Mouse (Mus musculus) G1E (cell line): ENCODE data around the gene Nphs1. TPM values are rescaled to one million over a fixed set of nuclear protein-coding genes. Genes with fewer than 3 reads are reported as not detected.

ENCODE experiments used
- ATAC-seq: 2 replicates; pipeline ENCODE4 v1.8.0; 2016; ENCODE audit warnings: mild to moderate bottlenecking; ENCODE audit not compliant: insufficient number of reproducible peaks, poor library complexity, low FRiP score, severe bottlenecking; ENCODE audit errors: extremely low read depth
- DNase-seq: peaks from one replicate; pipeline ENCODE4 v3.0.0; 2012; ENCODE audit warnings: low spot score
- H3K27me3 ChIP-seq: 2 replicates; pipeline ENCODE4 v1.6.1; 2012; ENCODE audit warnings: mild to moderate bottlenecking, low read length, inconsistent platforms; ENCODE audit not compliant: insufficient read depth
- H3K36me3 ChIP-seq: replicated peaks from 2 replicates; pipeline ENCODE3; 2012; ENCODE audit warnings: mild to moderate bottlenecking, inconsistent platforms
- H3K4me1 ChIP-seq: 2 replicates; pipeline ENCODE4 v1.6.1; 2012; ENCODE audit warnings: low read depth, low read length, inconsistent platforms, mixed read lengths; ENCODE audit not compliant: insufficient read depth
- H3K4me3 ChIP-seq: 2 replicates; pipeline ENCODE4 v1.5.1; 2012; ENCODE audit warnings: low read depth, mild to moderate bottlenecking, inconsistent platforms, low read length, moderate library complexity, mixed read lengths
- H3K9me3 ChIP-seq: replicated peaks from 2 replicates; pipeline ENCODE4 v1.6.1; 2012; ENCODE audit warnings: inconsistent platforms
- CTCF ChIP-seq: IDR thresholded peaks from 2 replicates; pipeline ENCODE4 v1.5.1; 2012; ENCODE audit warnings: low read depth, low read length, inconsistent platforms, mixed read lengths
- GATA1 ChIP-seq: IDR thresholded peaks from 2 replicates; pipeline ENCODE4 v1.6.1; 2012; ENCODE audit warnings: borderline replicate concordance, low read length, inconsistent platforms, mixed read lengths
- GATA2 ChIP-seq: IDR thresholded peaks from 2 replicates; pipeline ENCODE4 v1.6.1; 2012; ENCODE audit warnings: low read depth, low read length, inconsistent platforms, borderline replicate concordance
- POLR2AphosphoS5 ChIP-seq: IDR thresholded peaks from 2 replicates; pipeline ENCODE4 v1.6.1; 2012; ENCODE audit warnings: low read depth, low read length, inconsistent platforms; ENCODE audit not compliant: insufficient replicate concordance
- TAL1 ChIP-seq: conservative IDR thresholded peaks from 2 replicates; pipeline ENCODE4 v1.6.1; 2012; ENCODE audit warnings: low read depth, low read length, inconsistent platforms, mixed read lengths
- polyA plus RNA-seq: library from polyadenylated mRNA; stranded (reverse); fragments of >175 nt; gene quantifications from 2 replicates; pipeline ENCODE4 v1.2.3, GENCODE M21; 2012
- total RNA-seq, 2 experiments: library from RNA; stranded (forward) in 1 of 2; stranded (reverse) in 1 of 2; fragments of 200-1000 nt in 1 of 2; fragments of >200 nt in 1 of 2; fragmentation: Nextera tagmentation in 1 of 2; gene quantifications; 2 replicates each; pipeline ENCODE4 v1.2.3; 2014 to 2017

The Nphs1 gene
- total and polyA plus RNA-seq, 3 experiments, result 0.11 TPM; not detected in 2

DNA sequence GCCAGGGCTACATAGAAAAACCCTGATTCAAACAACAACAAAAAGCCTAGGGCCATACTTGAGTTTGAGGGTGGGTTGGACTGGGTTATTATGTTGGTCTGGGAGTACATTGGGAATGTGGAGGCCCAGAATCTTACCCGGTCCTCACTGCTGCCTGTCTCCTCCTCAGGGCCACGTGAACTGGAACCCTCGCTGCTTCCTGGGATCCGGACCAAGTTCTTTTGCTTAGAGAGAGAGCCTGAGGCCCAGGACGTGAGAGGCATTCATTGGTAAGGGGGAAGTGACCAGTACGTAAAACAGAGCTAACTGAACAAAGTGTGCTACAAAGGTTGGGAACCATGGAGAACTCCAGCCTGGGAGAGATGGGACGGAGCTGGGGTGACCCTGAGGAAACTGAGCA lies 7.9 kb upstream of the Nphs1 start:
- no peaks in the 10 kb centered on the region for H3K36me3 ChIP-seq
- TF ChIP-seq GATA2 (no peak), CTCF (no peak), GATA1 (no peak), TAL1 (no peak), POLR2AphosphoS5 (no peak)
- DNase-seq (no peak), ATAC-seq (no peak)
- peaks cover 2% of the 10 kb centered on the region; the same call in 1 of the 2 replicates for H3K27me3 ChIP-seq
- H3K4me1 ChIP-seq, result no peaks in the 10 kb centered on the region
- H3K4me3 ChIP-seq, result no peak overlapping the region
- peaks cover 12% of the 10 kb centered on the region for H3K9me3 ChIP-seq

DNA sequence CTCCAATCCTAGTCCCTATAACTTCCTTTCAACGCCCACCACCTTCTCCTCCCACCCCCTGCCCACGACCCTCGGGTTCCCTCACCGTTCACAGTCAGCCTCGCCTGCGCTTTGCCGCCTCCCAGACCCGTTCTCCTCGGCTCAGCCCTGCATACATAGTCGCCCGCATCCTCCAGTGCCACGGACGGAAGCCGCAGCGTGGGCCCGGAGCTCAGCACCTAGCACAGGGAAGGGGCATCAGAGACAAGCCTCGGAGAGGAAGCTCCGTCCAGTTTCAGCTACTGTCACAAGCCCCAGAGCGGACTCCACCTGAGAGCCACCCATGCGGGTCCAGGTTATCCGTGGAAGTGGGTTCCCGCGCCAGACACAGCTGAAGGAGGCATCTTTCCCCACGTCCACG lies 4.8 kb upstream of the Nphs1 start:
- H3K36me3 ChIP-seq, result no peaks in the 10 kb centered on the region
- TF ChIP-seq CTCF, result no peak
- no peak for TF ChIP-seq GATA1
- TF ChIP-seq GATA2, result no peak
- H3K9me3 ChIP-seq, result no peaks in the 10 kb centered on the region
- no peak for ATAC-seq
- no peaks in the 10 kb centered on the region for H3K4me1 ChIP-seq
- DNase-seq, result no peak
- H3K27me3 ChIP-seq, result peaks cover 20% of the 10 kb centered on the region
- no peak overlapping the region for H3K4me3 ChIP-seq

DNA sequence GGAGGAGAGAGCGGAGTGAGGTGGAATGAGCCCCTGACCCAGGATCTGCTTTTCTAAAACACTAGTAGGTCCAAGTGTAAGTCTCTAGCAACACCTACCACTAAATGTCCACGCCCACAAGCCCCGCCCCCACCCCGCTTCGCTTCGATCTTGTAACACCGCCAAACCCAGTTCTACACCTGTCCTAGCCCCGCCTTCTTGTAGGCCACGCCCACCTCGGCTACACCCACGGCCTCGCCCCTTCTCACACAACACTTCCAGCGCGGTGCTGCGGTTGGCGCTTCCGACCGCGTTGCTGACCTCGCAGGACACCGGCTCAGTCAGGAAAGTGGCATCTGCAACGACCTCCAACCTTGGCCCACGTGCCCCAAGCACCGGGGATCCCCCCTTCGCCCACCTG lies 4.3 kb upstream of the Nphs1 start:
- no peak for DNase-seq
- H3K4me3 ChIP-seq, result no peak overlapping the region
- H3K4me1 ChIP-seq, result no peaks in the 10 kb centered on the region
- H3K9me3 ChIP-seq, result no peaks in the 10 kb centered on the region
- H3K36me3 ChIP-seq, result no peaks in the 10 kb centered on the region
- H3K27me3 ChIP-seq, result peaks cover 20% of the 10 kb centered on the region
- ATAC-seq, result no peak
- TF ChIP-seq CTCF (no peak), GATA1 (no peak), TAL1 (no peak), GATA2 (no peak), POLR2AphosphoS5 (no peak)

DNA sequence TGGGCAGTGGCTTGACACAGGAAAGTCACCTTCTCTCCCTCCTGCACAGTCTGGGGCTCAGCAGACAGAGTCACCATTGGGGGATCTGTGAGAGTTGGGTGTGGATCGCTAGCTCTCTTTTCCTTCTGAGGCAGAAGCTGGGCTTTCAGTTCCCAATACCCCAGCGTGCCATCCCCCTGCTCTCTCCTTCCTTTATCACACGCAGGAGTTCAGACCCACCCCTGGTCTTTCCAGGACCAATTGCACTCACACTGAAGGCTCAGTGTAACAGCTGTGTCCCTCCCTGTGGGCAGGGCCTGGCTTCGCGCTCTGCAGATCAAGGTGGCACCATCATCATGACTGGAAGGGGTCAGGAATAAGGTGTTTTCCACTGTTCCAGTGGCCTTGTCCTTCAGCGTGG lies 3.9 kb upstream of the Nphs1 start:
- DNase-seq (no peak), ATAC-seq (no peak)
- Histone ChIP-seq H3K4me1 (no peaks in the 10 kb centered on the region), H3K36me3 (no peaks in the 10 kb centered on the region), H3K27me3 (peaks cover 20% of the 10 kb centered on the region), H3K4me3 (no peak overlapping the region), H3K9me3 (no peaks in the 10 kb centered on the region)
- TF ChIP-seq GATA1 (no peak), POLR2AphosphoS5 (no peak), TAL1 (no peak), GATA2 (no peak)

DNA sequence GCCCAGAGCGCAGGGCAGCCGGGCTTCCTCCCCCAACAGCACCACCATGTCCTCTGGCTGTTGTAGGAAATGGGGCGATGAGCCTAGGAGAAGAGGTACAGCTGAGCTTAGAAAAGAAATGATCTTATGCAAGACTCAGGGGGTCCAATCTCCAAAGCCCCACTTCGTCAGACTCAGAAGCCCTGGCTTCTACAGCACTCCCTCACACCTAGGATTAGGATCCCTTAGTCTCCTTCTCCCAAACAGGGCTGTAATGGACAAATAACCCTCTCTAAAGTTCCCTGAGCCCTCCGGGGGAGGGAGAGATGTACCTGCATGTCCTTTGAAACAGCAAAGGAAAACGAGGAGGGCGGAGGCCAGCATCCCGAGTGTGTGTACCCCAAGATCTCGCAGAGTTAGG lies 1.6 kb upstream of the Nphs1 start:
- Histone ChIP-seq H3K9me3 (no peaks in the 10 kb centered on the region), H3K4me1 (no peaks in the 10 kb centered on the region), H3K27me3 (peaks cover 22% of the 10 kb centered on the region), H3K36me3 (no peaks in the 10 kb centered on the region), H3K4me3 (no peak overlapping the region)
- no peak for DNase-seq
- ATAC-seq, result no peak
- TF ChIP-seq GATA2, result no peak
- no peak for TF ChIP-seq GATA1
- TF ChIP-seq CTCF, result no peak
- TF ChIP-seq TAL1, result no peak
- TF ChIP-seq POLR2AphosphoS5, result no peak

DNA sequence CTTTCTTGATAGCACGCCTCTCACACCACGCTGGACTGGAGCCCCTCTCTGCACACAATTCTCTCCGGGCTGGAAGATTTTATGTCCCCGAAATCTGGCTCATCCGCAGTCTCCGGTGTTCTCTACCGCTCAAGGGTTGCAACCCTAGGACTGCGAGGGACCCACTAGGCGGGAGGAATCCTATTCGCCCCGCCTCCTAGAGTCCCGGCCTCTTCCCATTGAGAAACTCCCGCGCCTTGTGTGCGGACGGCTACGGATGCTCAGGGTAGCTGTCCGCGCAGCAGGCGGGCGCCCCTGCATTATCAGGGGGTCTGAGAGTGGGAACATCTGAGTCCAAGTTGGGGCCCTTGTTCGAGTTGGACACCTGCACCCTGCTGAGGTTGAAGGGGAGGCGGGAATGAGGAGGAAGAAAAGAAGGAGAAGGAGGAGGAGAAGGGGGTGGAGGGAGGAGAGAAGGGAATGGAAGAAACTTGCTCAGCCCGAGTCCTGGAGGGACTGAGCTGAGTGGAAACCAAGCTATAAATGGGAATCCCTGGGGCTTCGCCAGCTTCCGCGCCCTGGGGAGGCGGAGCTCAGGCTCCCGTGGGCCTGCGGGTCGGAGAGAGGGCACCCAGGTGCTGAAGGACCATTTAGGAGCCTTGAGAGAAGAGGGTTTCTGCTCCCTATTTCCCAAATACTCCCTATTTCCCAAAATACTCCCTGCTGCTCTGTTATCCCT lies 1.0 kb upstream of the Nphs1 start:
- Histone ChIP-seq H3K36me3 (no peaks in the 10 kb centered on the region), H3K27me3 (peaks cover 22% of the 10 kb centered on the region), H3K4me1 (no peaks in the 10 kb centered on the region), H3K4me3 (no peak overlapping the region), H3K9me3 (no peaks in the 10 kb centered on the region)
- DNase-seq, result no peak
- no peak for ATAC-seq
- TF ChIP-seq GATA1 (no peak), TAL1 (no peak), POLR2AphosphoS5 (no peak), GATA2 (no peak), CTCF (no peak)
